Mouse (Mus musculus): ENCODE measurements around the gene Cse1l. TPM values are rescaled to one million over a fixed set of nuclear protein-coding genes. Genes with fewer than 3 reads are reported as not detected.

Gene Cse1l
- polyA plus RNA-seq (2021; fragmentation: Nextera tagmentation): 21.6 and 21.8 TPM in 2 replicates
- long read RNA-seq, experiment 1, transcript Cse1l-201 (25 exons, 3,641 nt): major isoform, 17 of 32 reads
- long read RNA-seq, experiment 1, partial matches to known transcripts: 12 of 32 reads
- long read RNA-seq, experiment 1, other reads (novel, unspliced or antisense): 3 of 32 reads
- long read RNA-seq, experiment 2, transcript Cse1l-201 (25 exons, 3,641 nt): major isoform, 100 of 114 reads
- long read RNA-seq, experiment 2, partial matches to known transcripts: 6 of 114 reads
- long read RNA-seq, experiment 2, other reads (novel, unspliced or antisense): 8 of 114 reads

DNA sequence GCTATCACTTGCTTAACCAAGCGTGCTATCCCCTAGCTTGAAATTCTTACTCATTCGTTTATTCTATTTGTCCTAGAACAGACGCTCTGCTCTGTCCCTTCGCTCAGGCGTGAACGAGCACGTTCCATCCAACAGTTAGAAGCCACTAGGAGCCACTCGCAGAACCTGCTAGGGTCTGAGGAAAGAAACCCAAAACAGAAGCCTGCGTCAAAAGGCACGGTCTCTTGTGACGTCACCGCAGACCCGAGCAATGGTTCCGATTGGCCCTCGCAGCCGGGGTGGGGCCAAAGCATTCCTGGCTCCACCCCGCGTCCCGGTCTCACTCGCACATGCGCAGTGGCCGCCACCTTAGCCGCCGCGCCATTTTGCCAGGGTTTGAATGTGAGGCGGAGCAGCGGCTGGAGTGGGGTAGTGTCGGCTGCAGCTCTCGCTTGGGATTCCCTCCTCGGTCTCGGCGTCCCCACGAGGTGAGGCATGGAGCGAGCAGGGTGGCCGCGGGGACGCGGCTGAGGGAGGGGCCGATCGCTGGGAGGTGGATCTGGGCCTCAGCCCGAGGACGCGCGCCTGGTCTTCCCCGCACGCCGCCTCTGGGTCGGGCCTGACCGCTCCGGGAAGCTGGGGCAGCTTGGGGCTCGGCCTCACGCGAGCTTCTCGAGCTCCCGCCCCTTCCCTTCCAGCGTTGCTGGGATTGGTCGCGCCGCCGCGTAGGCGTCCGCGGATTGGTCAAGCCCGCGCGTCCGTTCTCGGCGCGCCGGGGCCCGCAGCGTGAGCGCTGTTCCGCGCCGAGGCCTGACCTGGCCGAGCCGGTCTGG, at the start of gene Cse1l:
Cse1l (plus strand) TSS at position 330 of the 812 bp plus-strand sequence.

Other genes starting within 250 kb of the Cse1l start
- 14.4 and 14.8 TPM in 2 replicates for gene Prex1, start 192.2 kb upstream of the Cse1l start, polyA plus RNA-seq (2021; fragmentation: Nextera tagmentation)
- gene Trp53rkb, start 113.5 kb upstream of the Cse1l start, polyA plus RNA-seq (2021; fragmentation: Nextera tagmentation): 3.1 and 3.2 TPM in 2 replicates
- gene Arfgef2, start 100.5 kb upstream of the Cse1l start, polyA plus RNA-seq (2021; fragmentation: Nextera tagmentation): 5.9 and 6.5 TPM in 2 replicates
- 34.1 and 35.6 TPM in 2 replicates for gene Stau1, start 90.3 kb downstream of the Cse1l start, polyA plus RNA-seq (2021; fragmentation: Nextera tagmentation)
- 14.2 and 15.4 TPM in 2 replicates for gene Ddx27, start 109.2 kb downstream of the Cse1l start, polyA plus RNA-seq (2021; fragmentation: Nextera tagmentation)
- gene Znfx1, start 157.0 kb downstream of the Cse1l start, polyA plus RNA-seq (2021; fragmentation: Nextera tagmentation): 7.9 and 8.5 TPM in 2 replicates

All from layer of hippocampus, adult 6 months (tissue).